Mouse (Mus musculus): ENCODE measurements at regions not wholly inside any gene's neighbourhood (a gene's known extent, or its start where the extent isn't known, plus 50 kb on each side); places are given as distances from the start of the nearest gene placed in this dataset.
A peak's percentile ranks its signal among the peaks of the same experiment; 100 is the strongest.
"Not testable (repeated sequence)": the region's sequence is repeated elsewhere in the genome, so short reads cannot be mapped to it uniquely, and the experiment has no call there.

GRCm38 (mm10) chr11:14136142-14136541 lies 462.9 kb upstream of the Pom121l12 start:
- Histone ChIP-seq H3K4me3 (no peak overlapping the region), H3K4me1 (no peaks in the 10 kb centered on the region)
- no peak for ATAC-seq (ENCODE audit: low FRiP score)

DNA sequence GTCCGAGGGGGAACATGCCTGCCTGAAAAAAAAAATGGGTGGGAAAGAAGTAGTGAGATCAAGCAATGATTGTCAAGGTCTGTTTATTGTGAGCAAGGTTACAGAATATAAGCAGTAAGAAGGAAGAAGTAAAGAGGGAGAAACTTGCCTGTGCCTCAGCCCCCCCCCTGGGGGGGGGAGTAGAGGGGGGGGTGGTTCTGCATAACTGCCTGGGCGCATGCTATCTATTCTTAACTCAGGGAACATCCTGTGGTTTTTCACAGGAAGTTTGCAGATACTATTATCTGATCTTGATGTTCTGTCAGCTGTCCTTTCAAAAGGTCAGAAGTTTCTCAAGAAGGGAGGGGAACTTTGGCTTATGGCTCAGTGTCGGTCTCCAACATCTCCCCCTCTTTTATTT lies 456.7 kb upstream of the Pom121l12 start:
- not testable (repeated sequence) for H3K36me3 ChIP-seq
- 74% methylated on average over 3 of the region's 3 CpGs for WGBS

More at GRCm38 (mm10) chr11:14136142-14136541, 462.9 kb upstream of the Pom121l12 start:
- no peaks in the 10 kb centered on the region for H3K27me3 ChIP-seq
- no peak overlapping the region for H3K27ac ChIP-seq
- no peaks in the 10 kb centered on the region for H3K9me3 ChIP-seq (replicated peaks)
- no peak overlapping the region for H3K4me2 ChIP-seq (replicated peaks)
- H3K36me3 ChIP-seq, result no peaks in the 10 kb centered on the region
- H3K9ac ChIP-seq, result no peak overlapping the region

DNA sequence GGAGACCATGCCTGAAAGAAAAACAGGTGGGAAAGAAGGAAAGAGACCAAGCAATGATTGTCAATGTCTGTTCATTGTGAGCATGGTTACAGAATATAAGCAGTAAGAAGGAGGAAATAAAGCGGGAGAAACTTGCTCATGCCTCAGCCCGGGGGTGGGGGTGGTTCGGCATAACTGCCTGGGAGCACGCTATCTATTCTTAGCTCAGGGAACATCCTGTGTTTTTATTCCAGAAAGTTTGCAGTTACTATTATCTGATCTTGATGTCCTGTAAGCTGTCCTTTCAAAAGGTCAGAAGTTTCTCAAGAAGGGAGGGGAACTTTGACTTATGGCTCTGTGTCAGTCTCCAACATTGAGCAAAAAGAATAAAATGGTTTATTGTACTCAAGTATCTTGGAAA lies 451.4 kb upstream of the Pom121l12 start:
- no peak for ATAC-seq (ENCODE audit: low FRiP score)

More for the DNA sequence above, 456.7 kb upstream of the Pom121l12 start:
- H3K27me3 ChIP-seq; H3K4me3 ChIP-seq; H3K9ac ChIP-seq; H3K4me1 ChIP-seq; H3K27ac ChIP-seq; H3K4me2 ChIP-seq (replicated peaks); ATAC-seq (ENCODE audit: low FRiP score); H3K9me3 ChIP-seq (replicated peaks): not testable (repeated sequence)

DNA sequence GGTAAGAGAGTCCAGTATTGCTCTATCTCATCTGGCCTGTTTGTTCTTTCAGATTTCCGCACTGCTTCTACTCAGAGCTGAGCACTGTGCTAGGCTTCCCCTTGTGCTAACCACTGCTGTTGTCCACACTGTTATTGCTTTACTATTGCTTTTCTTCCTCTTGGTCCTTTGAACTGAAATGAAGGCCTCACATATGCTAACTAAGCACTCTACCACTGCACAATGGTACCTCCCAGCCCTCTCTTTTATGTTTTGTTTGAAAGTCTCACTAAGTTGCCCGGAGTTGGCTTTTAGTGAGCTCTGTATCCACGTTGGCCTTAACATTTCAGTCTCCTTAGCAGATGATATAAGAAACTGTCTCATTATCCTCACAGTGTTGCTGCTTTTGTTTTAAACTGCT lies 439.7 kb upstream of the Pom121l12 start:
- H3K4me1 ChIP-seq, result no peaks in the 10 kb centered on the region
- no peak for ATAC-seq (ENCODE audit: low FRiP score)
- H3K27me3 ChIP-seq, result no peaks in the 10 kb centered on the region
- 30% methylated on average over 3 of the region's 3 CpGs for WGBS
- no peak overlapping the region for H3K4me3 ChIP-seq
- H3K27ac ChIP-seq, result no peak overlapping the region
- no peaks in the 10 kb centered on the region for H3K36me3 ChIP-seq
- no peaks in the 10 kb centered on the region for H3K9me3 ChIP-seq (replicated peaks)
- H3K4me2 ChIP-seq (replicated peaks), result no peak overlapping the region
- H3K9ac ChIP-seq, result no peak overlapping the region

More for the DNA sequence above, 451.4 kb upstream of the Pom121l12 start:
- Histone ChIP-seq H3K9ac (no peak overlapping the region), H3K4me2 (replicated peaks) (no peak overlapping the region), H3K36me3 (no peaks in the 10 kb centered on the region), H3K27ac (no peak overlapping the region), H3K27me3 (no peaks in the 10 kb centered on the region), H3K9me3 (replicated peaks) (no peaks in the 10 kb centered on the region), H3K4me1 (no peaks in the 10 kb centered on the region), H3K4me3 (no peak overlapping the region)
- WGBS, result 86% methylated on average over 4 of the region's 4 CpGs

- Histone ChIP-seq H3K36me3 (no peaks in the 10 kb centered on the region), H3K9me3 (replicated peaks) (no peaks in the 10 kb centered on the region), H3K27ac (no peak overlapping the region), H3K4me1 (no peaks in the 10 kb centered on the region), H3K4me2 (replicated peaks) (no peak overlapping the region), H3K27me3 (no peaks in the 10 kb centered on the region), H3K4me3 (no peak overlapping the region), H3K9ac (no peak overlapping the region)
- WGBS, result 68% methylated on average over 6 of the region's 6 CpGs
- ATAC-seq (ENCODE audit: low FRiP score), result no peak
Observed at GRCm38 (mm10) chr11:14169478-14169877, 429.6 kb upstream of the Pom121l12 start.

DNA sequence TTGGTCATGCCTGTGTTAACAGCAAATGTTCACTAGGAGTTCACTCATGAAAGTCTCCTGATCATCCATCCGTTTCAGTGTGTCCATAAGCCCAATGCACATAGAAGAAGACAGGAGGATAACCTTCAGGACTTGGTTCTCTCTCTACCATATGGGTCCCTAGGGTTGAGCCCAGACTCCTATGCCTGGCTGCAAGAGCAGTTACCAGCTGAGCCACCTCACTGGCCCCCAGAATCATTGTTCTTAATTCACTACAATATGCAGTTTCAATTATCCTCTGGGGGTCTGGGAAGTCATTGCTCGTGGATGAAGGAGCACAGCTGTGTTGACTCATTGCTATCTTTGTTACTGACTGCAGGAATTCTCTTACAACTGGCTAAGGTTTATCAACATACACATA lies 424.5 kb upstream of the Pom121l12 start:
- Histone ChIP-seq H3K27me3 (peaks cover 5% of the 10 kb centered on the region; the same call in 1 of the 2 replicates), H3K4me2 (replicated peaks) (no peak overlapping the region), H3K36me3 (no peaks in the 10 kb centered on the region), H3K27ac (no peak overlapping the region), H3K4me1 (no peaks in the 10 kb centered on the region), H3K9me3 (replicated peaks) (no peaks in the 10 kb centered on the region), H3K4me3 (no peak overlapping the region), H3K9ac (no peak overlapping the region)
- peak; percentile 63; the same call in 1 of the 2 replicates for ATAC-seq (ENCODE audit: low FRiP score)
- WGBS, result 53% methylated on average over 2 of the region's 2 CpGs

DNA sequence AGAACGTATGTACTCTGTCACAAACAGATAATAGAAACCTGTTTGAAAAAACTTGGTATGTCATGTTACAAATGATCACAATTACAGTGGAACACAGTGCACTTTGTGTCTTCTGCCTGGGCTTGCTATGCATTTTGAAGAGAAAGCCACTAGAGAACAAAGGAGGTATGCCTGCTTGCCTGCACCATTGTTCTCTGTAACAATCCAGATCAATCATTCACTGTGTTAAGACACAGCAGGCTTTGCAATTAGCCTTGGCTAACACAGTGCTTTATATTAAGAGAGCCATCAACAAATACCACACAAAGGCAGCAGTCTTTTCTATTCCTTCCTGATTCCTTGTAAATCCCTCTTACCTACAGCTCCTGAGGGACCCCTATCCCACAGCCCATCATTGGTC lies 417.1 kb upstream of the Pom121l12 start:
- Histone ChIP-seq H3K4me3 (no peak overlapping the region), H3K9ac (no peak overlapping the region), H3K4me1 (peaks cover 5% of the 10 kb centered on the region; the same call in 1 of the 2 replicates), H3K27ac (peak overlapping the region; percentile 58), H3K4me2 (replicated peaks) (no peak overlapping the region), H3K9me3 (replicated peaks) (no peaks in the 10 kb centered on the region), H3K27me3 (peaks cover 5% of the 10 kb centered on the region; the same call in 1 of the 2 replicates), H3K36me3 (no peaks in the 10 kb centered on the region)
- ATAC-seq (ENCODE audit: low FRiP score), result peak; percentile 91
- 6% methylated on average over 1 of the region's 1 CpGs for whole genome bisulfite sequencing

GRCm38 (mm10) chr11:14182466-14182865 lies 416.6 kb upstream of the Pom121l12 start:
- 27% methylated on average over 3 of the region's 3 CpGs for WGBS
- peak; percentile 47 for ATAC-seq (ENCODE audit: low FRiP score)
- H3K36me3 ChIP-seq, result no peaks in the 10 kb centered on the region
- no peak overlapping the region for H3K4me3 ChIP-seq
- no peaks in the 10 kb centered on the region for H3K9me3 ChIP-seq (replicated peaks)
- H3K27ac ChIP-seq, result peak overlapping the region; percentile 58
- H3K27me3 ChIP-seq, result peaks cover 5% of the 10 kb centered on the region; the same call in 1 of the 2 replicates
- H3K9ac ChIP-seq, result no peak overlapping the region
- peaks cover 5% of the 10 kb centered on the region; the same call in 1 of the 2 replicates for H3K4me1 ChIP-seq
- H3K4me2 ChIP-seq (replicated peaks), result no peak overlapping the region

- Histone ChIP-seq H3K4me3 (no peak overlapping the region), H3K4me2 (replicated peaks) (no peak overlapping the region), H3K36me3 (no peaks in the 10 kb centered on the region), H3K27me3 (peaks cover 5% of the 10 kb centered on the region; the same call in 1 of the 2 replicates), H3K27ac (no peak overlapping the region; the same call in 1 of the 2 replicates), H3K9me3 (replicated peaks) (no peaks in the 10 kb centered on the region), H3K9ac (no peak overlapping the region), H3K4me1 (peaks cover 5% of the 10 kb centered on the region; the same call in 1 of the 2 replicates)
- ATAC-seq (ENCODE audit: low FRiP score), result 0 out of 2 replicates have a peak, but pooled peaks have one; percentile 41
- 33% methylated on average over 1 of the region's 1 CpGs for WGBS
Observed at GRCm38 (mm10) chr11:14183258-14183968, 415.7 kb upstream of the Pom121l12 start.

- Histone ChIP-seq H3K36me3 (no peaks in the 10 kb centered on the region), H3K4me3 (no peak overlapping the region), H3K27me3 (no peaks in the 10 kb centered on the region), H3K9me3 (replicated peaks) (no peaks in the 10 kb centered on the region), H3K9ac (no peak overlapping the region), H3K27ac (no peak overlapping the region), H3K4me2 (replicated peaks) (no peak overlapping the region), H3K4me1 (no peaks in the 10 kb centered on the region)
- no peak for ATAC-seq (ENCODE audit: low FRiP score)
- 89% methylated on average over 2 of the region's 2 CpGs for WGBS
Observed at GRCm38 (mm10) chr11:14195081-14195480, 404.0 kb upstream of the Pom121l12 start.

Measured in hindbrain, embryonic 12.5 days (tissue).